Mouse (Mus musculus) myocyte (in vitro differentiated cells): ENCODE measurements around the gene 2300002M23Rik. TPM values are rescaled to one million over a fixed set of nuclear protein-coding genes. Genes with fewer than 3 reads are reported as not detected.

Experiments used
- H3K27me3 ChIP-seq: one replicate; pipeline ENCODE4 v1.6.1; 2011; ENCODE audit not compliant: control insufficient read depth, insufficient read depth, insufficient read length
- H3K36me3 ChIP-seq: one replicate; pipeline ENCODE4 v1.6.1; 2011; ENCODE audit not compliant: control insufficient read depth, insufficient read depth
- H3K4me2 ChIP-seq: one replicate; pipeline ENCODE4 v1.6.1; 2011; ENCODE audit warnings: low read depth, control low read depth
- H3K4me3 ChIP-seq: one replicate; pipeline ENCODE4 v1.5.1; 2011; ENCODE audit warnings: mild to moderate bottlenecking, control low read depth, moderate library complexity
- H3K79me2 ChIP-seq: one replicate; pipeline ENCODE4 v1.6.1; 2011; ENCODE audit not compliant: control insufficient read depth, insufficient read depth
- H3ac ChIP-seq: one replicate; pipeline ENCODE4 v1.6.1; 2011; ENCODE audit not compliant: control insufficient read depth, insufficient read length
- CEBPB ChIP-seq: IDR thresholded peaks from 2 replicates; pipeline ENCODE4 v1.6.1; 2011; ENCODE audit warnings: mild to moderate bottlenecking, moderate library complexity; ENCODE audit not compliant: poor library complexity, insufficient read depth, severe bottlenecking
- E2F4 ChIP-seq: IDR thresholded peaks from one replicate; pipeline ENCODE4 v1.6.1; 2011; ENCODE audit warnings: mild to moderate bottlenecking, control low read depth, moderate library complexity; ENCODE audit not compliant: insufficient read depth
- MAX ChIP-seq: IDR thresholded peaks from one replicate; pipeline ENCODE4 v1.6.1; 2011; ENCODE audit warnings: low read depth, mild to moderate bottlenecking, control low read depth
- MYOD1 ChIP-seq, 3 experiments: IDR thresholded peaks; one replicate each; pipeline ENCODE4 v1.6.1; 2011; ENCODE audit warnings: control low read depth in 2 of 3, low read depth in 2 of 3, mild to moderate bottlenecking in 2 of 3, moderate library complexity in 1 of 3; ENCODE audit not compliant: insufficient read length in 2 of 3, control insufficient read depth in 1 of 3
- MYOG ChIP-seq, 3 experiments: IDR thresholded peaks; one replicate each; pipeline ENCODE4 v1.6.1; 2011; ENCODE audit warnings: control low read depth in 2 of 3, low read depth in 2 of 3, mild to moderate bottlenecking in 2 of 3; ENCODE audit not compliant: insufficient read length in 2 of 3, control insufficient read depth in 1 of 3, insufficient read depth in 1 of 3
- POLR2A ChIP-seq: IDR thresholded peaks from one replicate; pipeline ENCODE4 v1.6.1; 2011; ENCODE audit warnings: low read depth, mild to moderate bottlenecking, control low read depth, moderate library complexity; ENCODE audit not compliant: insufficient read length
- POLR2AphosphoS2 ChIP-seq: IDR thresholded peaks from one replicate; pipeline ENCODE4 v1.6.1; 2011; ENCODE audit warnings: low read depth, control low read depth; ENCODE audit not compliant: insufficient read length
- REST ChIP-seq: IDR thresholded peaks from one replicate; pipeline ENCODE4 v1.6.1; 2011; ENCODE audit warnings: mild to moderate bottlenecking, control low read depth, moderate library complexity; ENCODE audit not compliant: insufficient read depth, insufficient read length
- SRF ChIP-seq: IDR thresholded peaks from one replicate; pipeline ENCODE4 v1.6.1; 2011; ENCODE audit warnings: low read depth; ENCODE audit not compliant: control insufficient read depth, insufficient read length
- TCF12 ChIP-seq: IDR thresholded peaks from one replicate; pipeline ENCODE4 v1.6.1; 2011; ENCODE audit warnings: mild to moderate bottlenecking, control low read depth; ENCODE audit not compliant: poor library complexity, insufficient read depth, severe bottlenecking
- TCF3 ChIP-seq: IDR thresholded peaks from one replicate; pipeline ENCODE4 v1.6.1; 2011; ENCODE audit warnings: low read depth, control low read depth; ENCODE audit not compliant: insufficient read length
- USF1 ChIP-seq: IDR thresholded peaks from one replicate; pipeline ENCODE4 v1.6.1; 2011; ENCODE audit warnings: low read depth, mild to moderate bottlenecking, control low read depth, moderate library complexity
- polyA plus RNA-seq: library from polyadenylated mRNA; unstranded; fragments of >200 nt; fragmentation: generic; extraction: Trizol; gene quantifications from one replicate; pipeline ENCODE4 v1.2.1, GENCODE M21; 2012; ENCODE audit warnings: missing spikeins

The 2300002M23Rik gene
- polyA plus RNA-seq, 1 experiment = not detected

- Histone ChIP-seq H3K36me3 (no peaks in the 10 kb centered on the region), H3K27me3 (no peaks in the 10 kb centered on the region), H3K4me3 (no peak within 1 kb of the TSS), H3K4me2 (no peak within 1 kb of the TSS), H3ac (no peak within 1 kb of the TSS), H3K79me2 (no peaks in the 10 kb centered on the region)
- TF ChIP-seq E2F4 = no peak
These were observed 34.3 kb upstream of the 2300002M23Rik start, which contains the start of gene Psors1c2 for GRCm38 (mm10) chr17:35532901-35533300. TSS of gene Psors1c2 (plus strand) at chr17:35533201.

- TF ChIP-seq E2F4 (no peak), TCF12 (no peak), MAX (no peak), USF1 (no peak), CEBPB (no peak), POLR2AphosphoS2 (no peak), POLR2A (no peak), REST (no peak), SRF (no peak), MYOG (IDR thresholded peaks at IDR 0.05; ENCODE audit: control insufficient read depth in 1 of 3, insufficient read depth in 1 of 3, insufficient read length in 2 of 3, low read depth in 2 of 3) (no peak), MYOD1 (IDR thresholded peaks at IDR 0.05; ENCODE audit: control insufficient read depth in 1 of 3, insufficient read length in 2 of 3, low read depth in 2 of 3) (no peak), TCF3 (no peak)
- Histone ChIP-seq H3K4me2 (no peak overlapping the region), H3K4me3 (no peak overlapping the region), H3K36me3 (no peaks in the 10 kb centered on the region), H3K27me3 (no peaks in the 10 kb centered on the region), H3K79me2 (no peaks in the 10 kb centered on the region), H3ac (no peak overlapping the region)
These were observed 32.9 kb upstream of the 2300002M23Rik start for GRCm38 (mm10) chr17:35534343-35534742.

GRCm38 (mm10) chr17:35537421-35537820, 29.8 kb upstream of the 2300002M23Rik start:
- TF ChIP-seq REST (no peak), MAX (no peak), SRF (no peak), MYOG (IDR thresholded peaks at IDR 0.05; ENCODE audit: control insufficient read depth in 1 of 3, insufficient read depth in 1 of 3, insufficient read length in 2 of 3, low read depth in 2 of 3) (no peak), E2F4 (no peak), POLR2AphosphoS2 (no peak), TCF12 (no peak), USF1 (no peak), TCF3 (no peak), MYOD1 (IDR thresholded peaks at IDR 0.05; ENCODE audit: control insufficient read depth in 1 of 3, insufficient read length in 2 of 3, low read depth in 2 of 3) (no peak), CEBPB (no peak), POLR2A (no peak)
- H3K36me3 ChIP-seq = no peaks in the 10 kb centered on the region
- no peak overlapping the region for H3K4me3 ChIP-seq
- H3K79me2 ChIP-seq = no peaks in the 10 kb centered on the region
- H3K4me2 ChIP-seq = no peak overlapping the region
- no peaks in the 10 kb centered on the region for H3K27me3 ChIP-seq
- H3ac ChIP-seq = no peak overlapping the region

- no peak overlapping the region for H3K4me2 ChIP-seq
- no peaks in the 10 kb centered on the region for H3K36me3 ChIP-seq
- TF ChIP-seq SRF (no peak), POLR2A (no peak), POLR2AphosphoS2 (no peak), MYOD1 (IDR thresholded peaks at IDR 0.05; ENCODE audit: control insufficient read depth in 1 of 3, insufficient read length in 2 of 3, low read depth in 2 of 3) (no peak), MYOG (IDR thresholded peaks at IDR 0.05; ENCODE audit: control insufficient read depth in 1 of 3, insufficient read depth in 1 of 3, insufficient read length in 2 of 3, low read depth in 2 of 3) (no peak), MAX (no peak), CEBPB (no peak), USF1 (no peak), TCF12 (no peak), REST (no peak), E2F4 (no peak), TCF3 (no peak)
- no peaks in the 10 kb centered on the region for H3K27me3 ChIP-seq
- no peaks in the 10 kb centered on the region for H3K79me2 ChIP-seq
- H3K4me3 ChIP-seq = no peak overlapping the region
- H3ac ChIP-seq = no peak overlapping the region
These were observed 28.8 kb upstream of the 2300002M23Rik start for GRCm38 (mm10) chr17:35538476-35538875.

- TF ChIP-seq POLR2AphosphoS2 (no peak), USF1 (no peak), MYOG (IDR thresholded peaks at IDR 0.05; ENCODE audit: control insufficient read depth in 1 of 3, insufficient read depth in 1 of 3, insufficient read length in 2 of 3, low read depth in 2 of 3) (no peak), TCF3 (no peak), SRF (no peak), CEBPB (no peak), E2F4 (no peak)
- H3ac ChIP-seq = no peak overlapping the region
- no peaks in the 10 kb centered on the region for H3K27me3 ChIP-seq
These were observed 27.7 kb upstream of the 2300002M23Rik start for GRCm38 (mm10) chr17:35539540-35539939.

More at GRCm38 (mm10) chr17:35539540-35539939, 27.7 kb upstream of the 2300002M23Rik start:
- Histone ChIP-seq H3K79me2 (no peaks in the 10 kb centered on the region), H3K4me3 (no peak overlapping the region), H3K36me3 (no peaks in the 10 kb centered on the region), H3K4me2 (no peak overlapping the region)
